Mouse (Mus musculus): ENCODE data around the gene Gna12.

- TF ChIP-seq GATA1 (IDR thresholded peaks at IDR 0.05; ENCODE audit: low read length) = no peak
- no peak for TF ChIP-seq TAL1 (IDR thresholded peaks at IDR 0.05; ENCODE audit: low read length)
Measured at GRCm38 (mm10) chr5:140758864-140759263, 71.4 kb downstream of the Gna12 start.
